Mouse (Mus musculus) C2C12 (cell line): Measurements from ENCODE around the gene Usp6nl. TPM values are rescaled to one million over a fixed set of nuclear protein-coding genes. Genes with fewer than 3 reads are reported as not detected.
A peak's percentile ranks its signal among the peaks of the same experiment; 100 is the strongest.

Experiments used
- H3K27me3 ChIP-seq: one replicate; pipeline ENCODE4 v1.6.1; 2011; ENCODE audit not compliant: control insufficient read depth, insufficient read depth, insufficient read length
- H3K36me3 ChIP-seq: one replicate; pipeline ENCODE4 v1.6.1; 2011; ENCODE audit not compliant: control insufficient read depth, insufficient read depth
- H3K4me3 ChIP-seq: one replicate; pipeline ENCODE4 v1.5.1; 2011; ENCODE audit warnings: mild to moderate bottlenecking, control low read depth; ENCODE audit not compliant: poor library complexity, insufficient read depth, severe bottlenecking
- H3K79me2 ChIP-seq: one replicate; pipeline ENCODE4 v1.6.1; 2011; ENCODE audit not compliant: control insufficient read depth, insufficient read depth
- H3K79me3 ChIP-seq: one replicate; pipeline ENCODE4 v1.6.1; 2011; ENCODE audit warnings: low read depth, control low read depth
- H3ac ChIP-seq: one replicate; pipeline ENCODE3; 2011; ENCODE audit warnings: low read depth; ENCODE audit not compliant: control insufficient read depth, insufficient read length
- CEBPB ChIP-seq: IDR thresholded peaks from one replicate; pipeline ENCODE4 v1.6.1; 2011; ENCODE audit warnings: low read depth, mild to moderate bottlenecking, control low read depth, moderate library complexity
- CTCF ChIP-seq: IDR thresholded peaks from one replicate; pipeline ENCODE4 v1.5.1; 2011; ENCODE audit not compliant: control insufficient read depth, insufficient read depth, insufficient read length
- FOSL1 ChIP-seq: IDR thresholded peaks from one replicate; pipeline ENCODE4 v1.8.0; 2011; ENCODE audit warnings: mild to moderate bottlenecking, low read length; ENCODE audit not compliant: poor library complexity, insufficient read depth, severe bottlenecking
- MAX ChIP-seq: IDR thresholded peaks from one replicate; pipeline ENCODE4 v1.6.1; 2011; ENCODE audit warnings: mild to moderate bottlenecking, control low read depth
- MYOD1 ChIP-seq: IDR thresholded peaks from one replicate; pipeline ENCODE4 v1.6.1; 2011; ENCODE audit warnings: low read depth; ENCODE audit not compliant: control insufficient read depth, insufficient read length
- MYOG ChIP-seq: IDR thresholded peaks from one replicate; pipeline ENCODE4 v1.6.1; 2011; ENCODE audit not compliant: control insufficient read depth, insufficient read length; ENCODE audit errors: extremely low read depth
- USF1 ChIP-seq: IDR thresholded peaks from one replicate; pipeline ENCODE4 v1.6.1; 2011; ENCODE audit warnings: low read depth, mild to moderate bottlenecking, control low read depth, moderate library complexity
- polyA plus RNA-seq: library from polyadenylated mRNA; unstranded; fragments of >200 nt; fragmentation: generic; extraction: Trizol; gene quantifications from one replicate; pipeline ENCODE4 v1.2.1, GENCODE M21; 2012; ENCODE audit warnings: missing spikeins

Gene Usp6nl
- polyA plus RNA-seq, 1 experiment: 6.1 TPM

GRCm38 (mm10) chr2:6462306-6462705 is 139.8 kb downstream of the Usp6nl start:
- TF ChIP-seq MAX (no peak), MYOG (no peak), USF1 (no peak), CTCF (no peak), FOSL1 (no peak), CEBPB (no peak), MYOD1 (no peak)
- Histone ChIP-seq H3K79me3 (no peaks in the 10 kb centered on the region), H3K79me2 (no peaks in the 10 kb centered on the region), H3ac (no peak overlapping the region), H3K27me3 (no peaks in the 10 kb centered on the region), H3K36me3 (no peaks in the 10 kb centered on the region), H3K4me3 (no peak overlapping the region)

- no peaks in the 10 kb centered on the region for H3K79me2 ChIP-seq
- H3K27me3 ChIP-seq: no peaks in the 10 kb centered on the region
- H3ac ChIP-seq: no peak overlapping the region
- no peaks in the 10 kb centered on the region for H3K79me3 ChIP-seq
- H3K36me3 ChIP-seq: no peaks in the 10 kb centered on the region
- H3K4me3 ChIP-seq: no peak overlapping the region
- TF ChIP-seq FOSL1 (no peak), MAX (no peak), USF1 (no peak), MYOD1 (no peak), CTCF (no peak), MYOG (no peak), CEBPB (no peak)
These were observed 141.6 kb downstream of the Usp6nl start for GRCm38 (mm10) chr2:6463772-6464661.

- Histone ChIP-seq H3K36me3 (no peaks in the 10 kb centered on the region), H3K79me2 (no peaks in the 10 kb centered on the region), H3ac (no peak overlapping the region), H3K4me3 (no peak overlapping the region), H3K79me3 (no peaks in the 10 kb centered on the region), H3K27me3 (no peaks in the 10 kb centered on the region)
- TF ChIP-seq USF1 (no peak), MYOD1 (no peak), MAX (no peak), CEBPB (no peak), FOSL1 (no peak), CTCF (no peak), MYOG (no peak)
These were observed 143.9 kb downstream of the Usp6nl start for GRCm38 (mm10) chr2:6466396-6466795.

- H3K36me3 ChIP-seq: no peaks in the 10 kb centered on the region
- H3K79me2 ChIP-seq: no peaks in the 10 kb centered on the region
- TF ChIP-seq MYOG (no peak), MYOD1 (no peak)
- no peaks in the 10 kb centered on the region for H3K79me3 ChIP-seq
- no peak overlapping the region for H3K4me3 ChIP-seq
- peaks cover 3% of the 10 kb centered on the region for H3K27me3 ChIP-seq
- no peak overlapping the region for H3ac ChIP-seq
These were observed 144.9 kb downstream of the Usp6nl start for GRCm38 (mm10) chr2:6467318-6467717.

GRCm38 (mm10) chr2:6469164-6469563 is 146.7 kb downstream of the Usp6nl start:
- Histone ChIP-seq H3K79me3 (no peaks in the 10 kb centered on the region), H3K79me2 (no peaks in the 10 kb centered on the region), H3K4me3 (no peak overlapping the region), H3K36me3 (no peaks in the 10 kb centered on the region), H3ac (no peak overlapping the region), H3K27me3 (peaks cover 3% of the 10 kb centered on the region)
- TF ChIP-seq MYOG (no peak), CTCF (peak; percentile 72)

- Histone ChIP-seq H3K79me3 (no peaks in the 10 kb centered on the region), H3K4me3 (no peak overlapping the region), H3K79me2 (no peaks in the 10 kb centered on the region), H3ac (no peak overlapping the region), H3K27me3 (peaks cover 3% of the 10 kb centered on the region), H3K36me3 (no peaks in the 10 kb centered on the region)
- no peak for TF ChIP-seq MAX
- TF ChIP-seq MYOG: no peak
- no peak for TF ChIP-seq USF1
- TF ChIP-seq MYOD1: no peak
- no peak for TF ChIP-seq FOSL1
- no peak for TF ChIP-seq CTCF
- no peak for TF ChIP-seq CEBPB
These were observed 148.7 kb downstream of the Usp6nl start for GRCm38 (mm10) chr2:6471110-6471611.
